Mouse (Mus musculus) left cerebral cortex, postnatal 25 days (tissue): Measurements from ENCODE around the gene 1700029I15Rik. TPM values are rescaled to one million over a fixed set of nuclear protein-coding genes. Genes with fewer than 3 reads are reported as not detected.

Experiments used
- DNase-seq, 2 experiments: peaks; one replicate each; pipeline ENCODE4 v3.0.0; 2022; ENCODE audit warnings: low spot score in 2 of 2, mixed read lengths in 1 of 2
- intact Hi-C: fragments of 180-260 bp; cut with DNase I; formaldehyde crosslinking; loops from one replicate; pipeline ENCODE4 v1.15.1; 2025
- total RNA-seq, 2 experiments: library from RNA; stranded (reverse); gene quantifications; 2 replicates each; pipeline ENCODE4 v1.2.3; 2021

The 1700029I15Rik gene
- total RNA-seq, 2 experiments from 2014 or later, result 3.4 to 4.4 TPM

DNA sequence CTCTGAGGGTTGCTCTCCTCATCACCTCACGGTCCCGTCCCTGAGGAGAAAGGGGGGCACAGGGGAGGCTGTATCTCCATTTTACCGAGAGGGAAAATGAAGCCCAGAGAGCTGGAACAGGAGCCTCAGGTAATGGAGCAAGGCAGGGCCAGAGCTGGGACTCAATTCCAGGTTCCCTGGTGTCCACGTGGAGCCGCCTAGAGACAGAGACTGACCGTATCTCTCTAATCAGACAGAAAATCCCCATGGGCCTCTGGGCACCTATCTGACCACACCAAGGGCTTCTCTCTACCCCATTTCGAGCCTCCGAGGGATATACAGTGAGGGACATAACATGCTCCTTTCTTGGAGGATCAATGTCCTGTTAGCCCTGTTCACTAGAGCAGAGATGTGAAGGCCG lies 40.8 kb downstream of the 1700029I15Rik start:
- intact Hi-C loops, result no loop called here
- no peak for DNase-seq

DNA sequence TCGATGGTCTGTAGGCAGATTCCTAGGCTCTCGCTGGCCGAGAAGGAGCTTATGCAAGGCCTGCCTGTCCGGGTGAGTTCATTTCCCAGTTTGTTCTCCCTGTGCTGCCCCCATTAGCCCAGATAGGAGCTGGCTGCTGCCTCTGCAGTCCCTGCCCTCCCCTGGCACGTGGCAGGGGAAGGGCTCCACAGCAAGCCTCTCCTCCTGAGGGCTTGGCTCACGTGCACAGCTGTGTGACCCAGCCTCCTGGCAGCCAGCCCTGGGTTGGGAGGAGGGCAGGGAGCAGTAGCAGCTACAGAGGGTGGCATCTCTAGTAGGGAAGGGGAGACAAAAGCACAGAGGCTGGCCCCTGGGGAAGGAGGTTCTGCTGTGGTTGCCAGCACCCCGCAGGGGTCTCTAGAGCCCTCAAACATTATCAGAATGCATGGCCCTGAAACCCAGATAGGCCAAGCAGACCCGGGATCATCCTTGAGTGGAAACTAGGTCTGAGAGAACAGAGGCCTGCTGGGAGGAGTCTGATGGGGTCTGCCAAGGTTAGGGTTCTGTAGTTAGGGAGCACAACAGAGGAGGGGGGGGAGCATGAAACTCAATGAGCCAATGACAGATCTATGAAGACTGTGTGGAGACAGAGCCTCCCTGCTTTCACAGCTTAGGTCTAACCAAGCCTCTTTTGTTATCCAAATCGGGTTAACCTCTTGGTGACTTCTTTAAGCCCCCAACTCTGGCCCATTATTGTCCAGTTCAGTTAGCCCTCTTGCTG lies 41.5 kb downstream of the 1700029I15Rik start:
- intact Hi-C loops, result no loop called here
- DNase-seq, result peak; percentile 82 to 88

DNA sequence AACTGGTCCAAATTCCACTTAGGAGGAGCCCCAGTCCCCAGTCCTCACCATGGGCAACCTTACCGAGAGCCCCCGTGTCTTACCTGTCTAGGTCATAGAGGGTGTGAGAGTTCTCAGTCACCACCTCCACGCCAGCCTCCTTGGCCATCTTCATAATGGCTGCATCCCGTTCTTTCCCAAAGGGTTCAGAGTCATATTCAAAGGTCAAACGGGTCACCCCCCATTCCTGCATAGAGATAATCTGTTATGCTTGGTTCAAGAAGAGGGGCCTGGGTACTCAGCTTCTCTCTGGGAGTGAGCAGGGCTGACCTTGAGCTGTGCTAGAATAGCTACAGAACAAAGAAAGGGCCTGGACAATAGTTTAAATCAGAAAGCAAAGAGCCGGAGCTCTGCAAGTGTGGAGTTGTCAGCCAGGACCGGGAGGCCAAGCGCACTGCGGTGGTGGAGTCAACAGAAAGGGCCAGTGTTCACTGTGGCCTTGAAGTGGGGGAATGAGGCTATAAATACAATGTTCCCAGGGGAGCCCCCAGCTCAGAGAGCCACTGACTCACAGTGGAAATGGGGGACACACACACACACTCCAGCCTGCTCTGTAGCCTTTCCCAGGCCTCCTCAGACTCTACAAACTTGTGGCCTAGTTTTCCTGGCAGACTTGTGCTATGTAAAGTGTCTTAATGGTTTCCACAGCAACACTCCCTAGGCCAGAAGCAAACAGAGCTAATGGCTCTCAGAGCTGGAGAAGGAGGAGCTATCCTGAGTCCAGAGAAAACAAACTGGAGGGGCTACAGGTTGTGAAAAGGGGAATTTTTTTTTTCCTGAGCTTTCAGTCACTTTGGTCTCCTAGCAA lies 42.3 kb downstream of the 1700029I15Rik start:
- DNase-seq, result peak in 1 of 2 experiments; percentile 70
- intact Hi-C loops, result no loop called here

DNA sequence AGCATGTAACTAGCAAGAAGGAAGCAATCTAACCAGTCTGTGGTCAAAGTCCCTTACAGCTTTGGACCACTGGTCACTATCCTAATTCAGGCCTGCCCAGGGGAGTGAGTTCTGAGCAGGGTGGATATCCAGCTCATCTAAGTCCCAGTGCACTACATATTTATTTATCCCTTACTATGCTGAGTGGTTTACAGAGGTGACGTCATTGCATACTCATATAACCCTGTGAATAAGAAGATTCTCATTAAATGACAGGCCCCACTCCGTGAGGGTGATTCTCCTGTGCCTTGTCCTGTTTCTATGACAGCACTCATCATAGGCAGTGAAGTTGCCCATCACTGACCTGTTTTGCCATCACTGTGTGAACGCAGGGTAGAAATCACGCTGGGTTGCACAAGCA lies 43.0 kb downstream of the 1700029I15Rik start:
- intact Hi-C loops, result no loop called here

DNA sequence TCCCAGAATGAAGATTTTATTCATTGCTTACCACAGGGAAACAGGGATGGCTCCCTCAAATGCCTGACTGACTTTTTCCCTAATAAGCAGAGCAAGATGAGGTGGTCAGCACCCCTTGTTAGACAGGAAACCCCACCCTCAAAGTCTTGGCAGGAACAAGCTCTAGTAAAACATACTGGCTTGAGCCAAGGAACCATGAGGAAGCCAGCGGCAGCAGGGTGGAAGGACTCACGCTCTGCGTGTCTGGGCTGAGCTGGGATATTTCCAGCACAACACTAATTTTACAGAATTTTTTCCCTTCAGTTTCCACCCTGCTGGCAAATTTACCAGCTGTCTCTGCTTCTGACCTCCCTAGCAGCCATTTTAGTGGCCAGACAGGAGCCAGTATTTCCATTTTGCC lies 44.1 kb downstream of the 1700029I15Rik start:
- no peak for DNase-seq
- intact Hi-C loops, result no loop called here

More for the DNA sequence above, 43.0 kb downstream of the 1700029I15Rik start:
- DNase-seq, result no peak

DNA sequence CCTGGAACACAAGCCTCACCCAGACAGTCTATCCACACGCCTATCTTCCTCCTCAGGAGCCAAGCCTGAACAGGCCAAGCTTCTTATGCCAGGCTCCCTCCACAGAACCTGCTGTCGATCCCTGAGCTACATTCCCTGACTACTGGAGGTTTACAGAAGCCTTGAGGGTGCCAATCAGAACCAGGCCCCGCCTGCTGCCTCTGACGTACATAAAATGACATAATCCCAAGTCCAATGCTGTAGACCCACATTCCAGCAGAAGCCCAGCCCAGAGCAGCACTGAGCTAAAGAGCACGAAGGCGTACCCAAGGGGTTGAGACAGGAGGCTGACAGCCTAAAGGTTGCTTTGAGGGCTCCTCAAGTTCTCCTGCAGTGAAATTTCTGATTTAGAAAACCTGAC lies 45.5 kb downstream of the 1700029I15Rik start:
- peak; percentile 77 to 95 for DNase-seq
- intact Hi-C loops, result no loop called here

DNA sequence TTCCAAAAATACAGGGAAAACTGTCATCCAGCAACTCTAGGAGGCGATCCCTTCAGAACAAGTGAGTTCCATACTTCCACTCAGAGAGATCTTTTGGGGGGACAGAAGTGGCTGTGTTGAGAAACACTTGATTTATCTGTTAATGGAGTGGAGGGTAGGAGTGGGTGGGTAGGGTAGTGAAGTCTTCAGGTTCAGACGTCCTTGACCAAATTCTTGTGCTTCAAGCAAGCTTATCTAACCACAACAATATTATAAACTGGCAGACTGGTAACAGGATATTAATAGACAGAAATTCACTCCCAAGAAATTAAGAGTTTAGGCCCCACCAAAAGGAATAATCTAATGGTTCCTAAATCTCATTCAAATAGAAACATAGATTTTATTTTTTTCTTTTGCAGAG lies 47.8 kb downstream of the 1700029I15Rik start:
- intact Hi-C loops, result loop anchor here (5.0 to 10.0 kb wide), 3 partner anchors 245 to 455 kb away; partner anchors contain the start of gene Dgkz
- DNase-seq, result no peak

DNA sequence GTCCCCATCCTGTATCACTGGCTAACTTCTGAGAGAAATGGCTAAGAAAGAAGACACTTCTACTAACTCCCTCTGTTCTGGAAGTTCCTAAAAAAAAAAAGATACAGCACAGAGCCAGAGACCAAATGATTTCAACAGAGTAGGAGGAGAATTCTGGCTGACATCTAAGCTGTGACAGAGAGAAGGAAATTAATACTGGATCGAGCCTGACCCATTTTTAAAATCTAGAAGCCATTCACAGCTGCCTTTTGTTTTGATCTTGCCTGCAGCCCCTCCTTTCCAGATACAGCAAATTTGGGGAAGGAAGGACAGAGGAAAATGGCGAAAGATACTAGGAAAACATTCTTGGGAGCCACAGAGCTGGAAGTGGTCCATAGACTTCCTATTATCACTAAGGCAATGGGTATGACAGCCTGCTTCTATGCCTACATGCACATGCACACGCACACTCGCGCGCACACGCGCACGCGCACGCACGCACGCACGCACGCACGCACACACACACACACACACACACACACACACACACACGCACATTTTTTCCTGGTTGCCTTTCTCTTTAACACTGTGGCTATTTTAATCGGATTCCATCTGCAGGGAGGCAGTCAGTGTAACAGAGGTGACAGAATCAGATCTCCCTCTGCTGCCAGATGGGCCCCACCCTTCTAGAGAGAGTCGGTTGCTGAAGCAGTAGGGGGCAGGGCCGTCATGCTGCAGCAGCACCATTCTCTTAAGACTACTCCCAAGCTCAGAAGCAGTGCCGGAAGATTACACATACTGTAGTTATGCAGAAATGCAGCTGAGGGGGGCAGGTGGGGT lies 48.6 kb downstream of the 1700029I15Rik start:
- peak; percentile 70 to 93 for DNase-seq
- intact Hi-C loops, result loop anchor here (5.0 to 10.0 kb wide), 3 partner anchors 246 to 456 kb away; partner anchors contain the start of gene Dgkz

DNA sequence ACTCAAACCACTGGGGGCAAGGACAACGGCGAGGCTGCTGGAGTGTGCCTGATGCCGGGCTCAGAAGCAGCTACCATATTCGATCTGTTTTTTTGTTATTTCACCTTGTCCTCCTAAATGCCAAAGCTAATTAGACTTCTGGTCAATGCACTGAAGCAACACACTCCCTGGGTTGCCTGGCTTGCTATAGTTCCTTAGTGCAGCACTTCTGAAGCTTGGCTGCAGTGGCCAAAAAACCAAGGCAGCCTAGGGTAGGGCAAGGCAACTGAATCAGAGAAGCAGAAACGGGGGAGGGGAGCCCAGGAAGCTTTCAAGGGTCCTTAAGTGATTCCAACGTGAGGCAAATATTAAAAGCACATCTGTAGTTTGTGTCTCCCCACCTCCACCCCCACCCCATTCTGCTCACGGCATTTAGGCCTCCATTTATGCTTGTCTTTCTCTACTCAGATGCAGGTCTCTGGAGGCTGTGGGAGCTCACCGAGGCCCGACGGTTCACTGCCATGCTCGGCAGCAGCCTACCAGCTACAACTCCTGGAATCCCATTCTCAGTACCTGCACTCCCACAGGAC lies 49.4 kb downstream of the 1700029I15Rik start:
- DNase-seq, result peak in 1 of 2 experiments; percentile 37
- intact Hi-C loops, result loop anchor here (5.0 to 10.0 kb wide), 3 partner anchors 247 to 457 kb away; partner anchors contain the start of gene Dgkz

DNA sequence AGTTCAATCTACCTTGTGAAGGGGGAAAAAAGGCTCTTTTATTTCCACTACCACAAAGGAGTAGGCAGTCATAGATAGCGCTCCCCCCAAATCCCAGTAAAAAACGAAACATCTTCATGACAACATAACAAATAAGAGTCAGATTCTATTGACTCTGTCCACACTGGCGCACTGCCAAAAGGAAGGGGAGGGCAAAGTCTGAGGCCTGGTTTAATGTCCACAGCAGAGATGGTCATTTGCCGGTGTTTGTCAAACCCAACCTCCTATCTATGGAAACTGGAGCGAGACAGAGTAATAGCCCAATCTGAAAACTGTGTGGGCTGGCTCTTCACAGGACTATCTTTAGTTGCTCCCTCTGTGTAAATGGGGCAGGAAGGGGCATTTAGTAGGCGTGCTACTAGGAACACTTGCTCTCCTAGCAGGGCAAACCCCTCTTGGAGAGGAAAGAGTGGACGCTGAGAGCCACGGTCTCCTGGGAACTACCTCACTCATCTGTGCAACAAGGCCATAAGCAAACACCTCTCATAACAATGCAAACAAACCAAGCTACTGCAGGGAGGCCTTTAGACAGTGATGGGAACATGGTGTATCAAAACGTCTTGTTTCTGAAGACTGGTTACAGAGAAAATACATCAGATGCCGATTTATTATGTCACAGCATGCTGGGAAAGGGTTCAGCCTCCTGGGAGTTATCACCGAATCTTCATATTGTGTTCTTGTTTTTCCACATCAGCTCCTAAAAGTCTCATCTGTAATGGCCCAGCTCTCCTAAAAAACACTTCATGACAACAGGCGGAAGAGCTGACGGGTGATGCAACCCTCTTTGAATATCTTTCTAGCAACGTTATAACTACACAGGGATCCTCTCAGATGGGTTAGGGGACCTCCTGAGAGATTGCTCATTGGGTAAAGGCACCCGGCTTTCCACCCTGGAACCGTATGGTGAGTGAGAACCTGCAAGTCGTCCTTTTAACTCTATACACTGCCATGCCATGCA lies 50.3 kb downstream of the 1700029I15Rik start:
- DNase-seq, result peak in 1 of 2 experiments; percentile 58
- intact Hi-C loops, result loop anchor here (5.0 to 10.0 kb wide), 3 partner anchors 248 to 458 kb away; partner anchors contain the start of gene Dgkz

DNA sequence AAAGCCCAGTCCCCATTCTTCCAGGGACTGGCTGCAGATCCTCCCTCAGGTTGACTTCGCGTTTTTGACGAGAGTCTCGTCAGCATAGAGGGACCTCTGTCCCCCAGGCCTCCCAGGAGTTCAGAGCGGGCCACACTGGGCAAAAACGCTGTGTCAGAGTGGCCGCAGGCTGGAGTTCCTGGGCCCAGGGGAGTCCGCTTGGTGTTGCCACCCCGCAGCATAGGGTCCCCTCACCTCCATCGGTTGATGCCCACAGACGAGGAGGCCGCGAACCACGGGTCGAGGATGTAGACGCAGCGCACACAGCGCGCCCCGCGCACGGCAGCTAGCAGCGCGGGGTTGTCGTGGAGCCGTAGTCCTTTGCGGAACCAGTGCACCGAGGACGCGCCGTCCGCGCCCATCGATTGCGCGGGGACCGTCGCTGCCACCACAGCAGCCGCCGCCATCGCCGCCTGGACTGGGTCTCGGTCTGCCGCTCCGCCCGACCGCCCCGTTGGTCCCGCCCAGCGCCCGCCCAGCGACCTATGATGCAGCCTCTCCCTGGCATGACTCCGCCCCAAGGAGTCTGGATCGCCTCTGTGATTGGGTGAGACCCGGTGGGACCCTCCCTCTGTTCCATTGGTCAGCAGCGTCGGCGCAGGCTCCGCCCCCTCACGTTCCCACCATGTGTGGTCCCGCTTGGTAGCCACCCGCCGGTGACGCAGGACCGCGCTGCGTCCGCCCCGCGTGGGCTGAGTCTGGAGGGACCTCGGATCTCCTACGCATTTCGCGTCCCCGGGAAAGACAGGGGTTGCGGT lies 51.4 kb downstream of the 1700029I15Rik start, which contains the start of gene Cry2:
Gene Cry2, minus strand, starts transcription at position 466 of the 797 bp plus-strand sequence.
- intact Hi-C loops, result loop anchor here (1.0 to 10.0 kb wide), 4 partner anchors 44 to 459 kb away; partner anchors contain the start of gene Dgkz
- peak; percentile 98 to 100 for DNase-seq

DNA sequence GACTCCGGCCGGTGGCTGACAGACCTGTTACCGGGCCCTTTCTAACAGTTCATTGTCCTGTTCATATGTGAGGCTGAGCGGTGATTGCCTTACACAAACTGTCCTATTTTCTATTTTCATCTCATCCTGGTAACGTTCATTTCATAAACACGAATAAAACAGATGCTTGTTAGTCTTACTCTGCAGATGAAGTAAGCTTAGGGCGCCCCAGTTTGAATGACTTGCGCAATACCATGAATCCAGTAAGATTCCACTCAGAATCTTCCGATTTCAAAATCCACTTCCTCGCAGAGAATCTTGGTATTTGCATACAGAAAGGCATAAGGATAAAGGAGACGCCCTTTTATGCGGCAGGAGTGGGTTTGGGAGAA lies 52.0 kb downstream of the 1700029I15Rik start:
- intact Hi-C loops, result loop anchor here (1.0 to 10.0 kb wide), 4 partner anchors 45 to 460 kb away; partner anchors contain the start of gene Dgkz
- no peak for DNase-seq

DNA sequence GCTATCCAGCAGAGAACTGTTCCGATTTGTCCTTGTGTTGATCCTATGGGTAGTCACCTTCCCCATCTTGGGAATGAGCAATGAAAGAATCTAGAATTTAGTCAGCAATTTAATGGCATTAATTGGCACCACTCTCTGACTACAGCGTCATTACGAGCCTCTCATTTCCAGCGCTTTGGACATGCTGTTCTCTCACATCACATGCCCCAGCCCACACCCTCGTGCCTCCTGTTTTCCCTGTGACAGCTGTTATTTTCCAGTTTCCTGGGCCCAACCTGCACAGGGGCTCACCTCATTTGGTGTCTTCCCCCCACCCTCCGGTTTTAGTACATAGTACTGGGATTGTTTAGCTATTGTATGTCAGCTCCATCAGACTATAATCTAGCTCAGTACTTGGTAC lies 52.7 kb downstream of the 1700029I15Rik start:
- intact Hi-C loops, result loop anchor here (5.0 to 10.0 kb wide), 3 partner anchors 138 to 460 kb away; partner anchors contain the start of gene Dgkz
- no peak for DNase-seq
